Comparison of ENCODE assay signal across 8 mouse cellular contexts in the genomic region with DNA sequence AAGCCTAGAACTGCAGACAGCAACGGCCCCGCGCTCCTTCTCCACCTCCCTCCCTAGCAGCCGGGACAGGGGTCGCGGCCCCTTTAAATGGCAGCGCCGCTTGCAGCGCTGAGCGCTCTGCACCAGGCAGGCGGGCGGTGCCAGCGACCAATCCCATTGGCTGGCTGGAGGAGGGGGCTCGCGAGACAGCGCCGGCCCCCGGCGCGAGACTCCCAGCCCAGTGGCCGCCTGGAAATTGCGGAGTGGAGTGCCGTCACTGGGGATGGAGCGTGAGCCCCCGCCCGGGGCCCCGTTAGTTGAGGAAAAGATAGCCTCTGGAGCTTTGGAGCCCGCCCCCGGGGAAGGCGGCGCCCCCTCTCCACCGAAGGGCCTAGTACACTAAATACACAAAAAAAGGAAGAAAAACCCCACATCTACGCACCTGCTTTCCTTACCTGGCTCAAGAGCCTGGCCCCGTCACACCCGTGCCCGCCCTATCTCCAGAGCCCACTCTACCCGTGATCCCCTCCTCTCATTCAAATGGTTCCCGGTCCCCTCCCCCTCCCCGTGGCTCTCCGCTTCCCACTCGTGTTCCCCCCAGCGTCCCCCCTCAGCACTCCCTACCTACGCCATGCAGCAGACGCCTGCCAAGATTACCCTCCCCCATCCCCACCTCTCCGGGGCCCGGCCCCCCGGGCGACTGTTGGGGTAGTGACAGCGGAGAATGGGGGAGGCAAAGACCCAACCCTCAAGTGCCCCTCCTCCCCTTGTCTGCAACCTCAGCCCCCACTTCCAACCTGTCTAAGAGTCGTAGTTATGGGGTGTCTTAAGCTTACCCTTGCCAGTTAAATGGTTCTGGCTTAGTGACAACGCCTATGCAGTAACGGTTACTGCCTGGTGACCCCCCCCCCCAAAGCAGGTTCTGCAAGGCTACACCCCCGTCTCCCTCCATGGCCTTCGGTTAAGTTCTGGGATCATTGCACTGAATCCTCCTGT. TPM values are rescaled to one million over a fixed set of nuclear protein-coding genes. Genes with fewer than 3 reads are reported as not detected.
DNase-seq lines count a peak whose midpoint lies in the region; ATAC-seq and TF ChIP-seq lines count a peak whose summit lies in the region.

No protein-coding gene starts in this region.

- peak overlapping the region; percentile 57 for H3K4me2 ChIP-seq in embryonic facial prominence, embryonic 15.5 days (replicated peaks)
- peak overlapping the region; percentile 50 for H3K4me2 ChIP-seq in kidney, embryonic 14.5 days (replicated peaks; ENCODE audit: low read depth, low read length)
- H3K4me2 ChIP-seq in limb, embryonic 14.5 days (replicated peaks; ENCODE audit: low read depth, low read length, severe bottlenecking): peak overlapping the region; percentile 60
- peak overlapping the region; percentile 56 for H3K4me2 ChIP-seq in midbrain, embryonic 16.5 days (ENCODE audit: low read length)

- peak; percentile 84 for DNase-seq in 416B (ENCODE audit: low read depth)
- peak; percentile 84 to 87 for DNase-seq in heart, adult 9 months (ENCODE audit: low spot score in 2 of 2)
- peak; percentile 91 for DNase-seq in limb, embryonic 14.5 days (ENCODE audit: low spot score)
- peak; percentile 58 to 77 for DNase-seq in spleen, adult 2 months (ENCODE audit: low read depth in 1 of 2, low spot score in 2 of 2)

- peak overlapping the region; percentile 43 for H3K9ac ChIP-seq in embryonic facial prominence, embryonic 15.5 days
- peak overlapping the region; percentile 58 for H3K9ac ChIP-seq in kidney, embryonic 14.5 days (ENCODE audit: low read depth, low read length)
- peak overlapping the region; percentile 70 for H3K9ac ChIP-seq in limb, embryonic 14.5 days (ENCODE audit: low read depth, low read length, severe bottlenecking)
- peak overlapping the region; percentile 76 for H3K9ac ChIP-seq in midbrain, embryonic 16.5 days (ENCODE audit: low read depth, low read length)

- H3K4me3 ChIP-seq in bone marrow, adult 2 months (replicated peaks; ENCODE audit: control insufficient read depth, low read depth, low read length): peak overlapping the region; percentile 81
- peak overlapping the region; percentile 60 for H3K4me3 ChIP-seq in embryonic facial prominence, embryonic 15.5 days (replicated peaks)
- peak overlapping the region; percentile 58 for H3K4me3 ChIP-seq in kidney, embryonic 14.5 days (ENCODE audit: low read length)
- H3K4me3 ChIP-seq in limb, embryonic 14.5 days (replicated peaks; ENCODE audit: low read length): peak overlapping the region; percentile 57
- H3K4me3 ChIP-seq in midbrain, embryonic 16.5 days (ENCODE audit: low read depth, low read length): peak overlapping the region; percentile 58
- H3K4me3 ChIP-seq in spleen, adult 2 months (ENCODE audit: extremely low read depth, insufficient read depth, insufficient read length): peak overlapping the region; percentile 73

- no peaks in the 10 kb centered on the region for H3K27me3 ChIP-seq in embryonic facial prominence, embryonic 15.5 days
- H3K27me3 ChIP-seq in kidney, embryonic 14.5 days (ENCODE audit: control insufficient read depth, insufficient read depth, low read length): no peaks in the 10 kb centered on the region
- H3K27me3 ChIP-seq in limb, embryonic 14.5 days (ENCODE audit: control insufficient read depth, insufficient read depth, low read length): no peaks in the 10 kb centered on the region
- no peaks in the 10 kb centered on the region for H3K27me3 ChIP-seq in midbrain, embryonic 16.5 days (ENCODE audit: control insufficient read depth, insufficient read depth, low read depth, low read length)
- no peaks in the 10 kb centered on the region for H3K27me3 ChIP-seq in spleen, adult 2 months (ENCODE audit: control insufficient read depth, insufficient read depth, low read length)

- peak; percentile 95 for ATAC-seq in embryonic facial prominence, embryonic 15.5 days (ENCODE audit: insufficient number of reproducible peaks, low FRiP score, low TSS enrichment, low read depth)
- peak; percentile 96 for ATAC-seq in kidney, embryonic 14.5 days (ENCODE audit: low FRiP score, low TSS enrichment)
- ATAC-seq in limb, embryonic 14.5 days (ENCODE audit: low FRiP score, low read depth): peak; percentile 96
- ATAC-seq in midbrain, embryonic 16.5 days: peak; percentile 96

- 9% methylated on average over 53 of the region's 54 CpGs for WGBS in bone marrow, adult 2 months
- WGBS in embryonic facial prominence, embryonic 15.5 days: 14% methylated on average over 51 of the region's 54 CpGs
- 22% methylated on average over 53 of the region's 54 CpGs for WGBS in kidney, embryonic 14.5 days
- WGBS in limb, embryonic 14.5 days: 21% methylated on average over 43 of the region's 54 CpGs
- WGBS in midbrain, embryonic 16.5 days: 20% methylated on average over 50 of the region's 54 CpGs
- WGBS in spleen, adult 2 months: 24% methylated on average over 52 of the region's 54 CpGs

- TF ChIP-seq CTCF in bone marrow, adult 2 months (IDR thresholded peaks at IDR 0.05; ENCODE audit: control insufficient read depth, insufficient read depth, low read length): no peak
- no peak for TF ChIP-seq CTCF in spleen, adult 2 months (IDR thresholded peaks at IDR 0.05; ENCODE audit: extremely low read depth, insufficient read depth, insufficient read length, insufficient replicate concordance)

- no peaks in the 10 kb centered on the region for H3K9me3 ChIP-seq in embryonic facial prominence, embryonic 15.5 days (replicated peaks)
- H3K9me3 ChIP-seq in kidney, embryonic 14.5 days (ENCODE audit: control insufficient read depth, low read length): no peaks in the 10 kb centered on the region
- H3K9me3 ChIP-seq in limb, embryonic 14.5 days (ENCODE audit: control insufficient read depth, low read length): no peaks in the 10 kb centered on the region
- H3K9me3 ChIP-seq in midbrain, embryonic 16.5 days (replicated peaks; ENCODE audit: control insufficient read depth, low read length, poor library complexity, severe bottlenecking): no peaks in the 10 kb centered on the region

- H3K36me3 ChIP-seq in embryonic facial prominence, embryonic 15.5 days: no peaks in the 10 kb centered on the region
- peaks cover 3% of the 10 kb centered on the region; the same call in 1 of the 2 replicates for H3K36me3 ChIP-seq in kidney, embryonic 14.5 days (ENCODE audit: control insufficient read depth, insufficient read depth, low read length)
- peaks cover 6% of the 10 kb centered on the region for H3K36me3 ChIP-seq in limb, embryonic 14.5 days (ENCODE audit: control insufficient read depth, insufficient read depth, low read length)
- H3K36me3 ChIP-seq in midbrain, embryonic 16.5 days (ENCODE audit: control insufficient read depth, insufficient read depth, low read length): 0 out of 2 replicates have a peak, but pooled peaks cover 2% of the 10 kb centered on the region
- H3K36me3 ChIP-seq in spleen, adult 2 months (ENCODE audit: control insufficient read depth, insufficient read depth, low read length): no peaks in the 10 kb centered on the region

- TF ChIP-seq POLR2A in bone marrow, adult 2 months (IDR thresholded peaks at IDR 0.05; ENCODE audit: borderline replicate concordance, control insufficient read depth, low read depth, low read length): 0 out of 2 replicates have a peak, but pooled peaks have one; percentile 35
- TF ChIP-seq POLR2A in limb, embryonic 14.5 days (IDR thresholded peaks at IDR 0.05; ENCODE audit: borderline replicate concordance, extremely low read depth, insufficient read depth, insufficient read length): no peak
- no peak for TF ChIP-seq POLR2A in spleen, adult 2 months (IDR thresholded peaks at IDR 0.05; ENCODE audit: low read depth, low read length)

- H3K27ac ChIP-seq in bone marrow, adult 2 months (ENCODE audit: control insufficient read depth, insufficient read depth, low read depth, low read length, poor library complexity): no peak overlapping the region
- H3K27ac ChIP-seq in embryonic facial prominence, embryonic 15.5 days (replicated peaks): peak overlapping the region; percentile 74
- H3K27ac ChIP-seq in kidney, embryonic 14.5 days (ENCODE audit: low read depth, low read length): peak overlapping the region; percentile 26; the same call in 1 of the 2 replicates
- peak overlapping the region; percentile 70 for H3K27ac ChIP-seq in limb, embryonic 14.5 days (replicated peaks; ENCODE audit: low read depth, low read length)
- H3K27ac ChIP-seq in midbrain, embryonic 16.5 days (ENCODE audit: low read length): peak overlapping the region; percentile 91
- peak overlapping the region; percentile 56 for H3K27ac ChIP-seq in spleen, adult 2 months (ENCODE audit: insufficient read depth, low read length)

- no peaks in the 10 kb centered on the region for H3K4me1 ChIP-seq in bone marrow, adult 2 months (ENCODE audit: control insufficient read depth, insufficient read depth, low read length)
- peaks cover 11% of the 10 kb centered on the region for H3K4me1 ChIP-seq in embryonic facial prominence, embryonic 15.5 days
- H3K4me1 ChIP-seq in kidney, embryonic 14.5 days (ENCODE audit: control insufficient read depth, insufficient read depth, low read length): 0 out of 2 replicates have a peak, but pooled peaks cover 3% of the 10 kb centered on the region
- H3K4me1 ChIP-seq in limb, embryonic 14.5 days (ENCODE audit: control insufficient read depth, insufficient read depth, low read length): no peaks in the 10 kb centered on the region
- peaks cover 17% of the 10 kb centered on the region for H3K4me1 ChIP-seq in midbrain, embryonic 16.5 days (ENCODE audit: control insufficient read depth, insufficient read depth, low read length)
- peaks cover 2% of the 10 kb centered on the region; the same call in 1 of the 2 replicates for H3K4me1 ChIP-seq in spleen, adult 2 months (ENCODE audit: control insufficient read depth, insufficient read depth, insufficient read length)

RNA-seq across cellular contexts. Expression of a gene that starts 0.6 kb away (rescaled TPM):
- polyA plus RNA-seq in bone marrow, adult 2 months (2011; ENCODE audit: insufficient read depth, insufficient read length, low replicate concordance, missing spikeins): 9.3 and 26.9 TPM in 2 replicates
- 30.6 and 33.0 TPM in 2 replicates for polyA plus RNA-seq in embryonic facial prominence, embryonic 15.5 days (2015; fragmentation: Nextera tagmentation; extraction: Ambion mirVana)
- 23.4 and 32.0 TPM in 2 replicates for polyA plus RNA-seq in kidney, embryonic 14.5 days (2014; fragmentation: Nextera tagmentation; extraction: Ambion mirVana)
- polyA plus RNA-seq in limb, embryonic 14.5 days (2012; rRNA removed): 105 and 118 TPM in 2 replicates
- 30.4 and 36.5 TPM in 2 replicates for polyA plus RNA-seq in limb, embryonic 14.5 days (2014; fragmentation: Nextera tagmentation; extraction: Ambion mirVana)
- 110 and 119 TPM in 2 replicates for polyA plus RNA-seq in midbrain, embryonic 16.5 days (2015; fragmentation: Nextera tagmentation; extraction: Ambion mirVana)
- 15.9 and 16.3 TPM in 2 replicates for polyA plus RNA-seq in spleen, adult 2 months (2012; rRNA removed)

RNA-seq across cellular contexts. Expression of a gene that starts 9.1 kb away (rescaled TPM):
- polyA plus RNA-seq in bone marrow, adult 2 months (2011; ENCODE audit: insufficient read depth, insufficient read length, low replicate concordance, missing spikeins): 112 and 164 TPM in 2 replicates
- polyA plus RNA-seq in embryonic facial prominence, embryonic 15.5 days (2015; fragmentation: Nextera tagmentation; extraction: Ambion mirVana): 364 and 374 TPM in 2 replicates
- 403 and 456 TPM in 2 replicates for polyA plus RNA-seq in kidney, embryonic 14.5 days (2014; fragmentation: Nextera tagmentation; extraction: Ambion mirVana)
- polyA plus RNA-seq in limb, embryonic 14.5 days (2012; rRNA removed): 402 and 421 TPM in 2 replicates
- polyA plus RNA-seq in limb, embryonic 14.5 days (2014; fragmentation: Nextera tagmentation; extraction: Ambion mirVana): 362 and 397 TPM in 2 replicates
- polyA plus RNA-seq in midbrain, embryonic 16.5 days (2015; fragmentation: Nextera tagmentation; extraction: Ambion mirVana): 292 and 324 TPM in 2 replicates
- 66.2 and 66.3 TPM in 2 replicates for polyA plus RNA-seq in spleen, adult 2 months (2012; rRNA removed)

RNA-seq across cellular contexts. Expression of a gene that starts 28.9 kb away (rescaled TPM):
- polyA plus RNA-seq in bone marrow, adult 2 months (2011; ENCODE audit: insufficient read depth, insufficient read length, low replicate concordance, missing spikeins): 2.4 and 4.1 TPM in 2 replicates
- 53.1 and 66.4 TPM in 2 replicates for polyA plus RNA-seq in embryonic facial prominence, embryonic 15.5 days (2015; fragmentation: Nextera tagmentation; extraction: Ambion mirVana)
- 1.7 and 2.2 TPM in 2 replicates for polyA plus RNA-seq in kidney, embryonic 14.5 days (2014; fragmentation: Nextera tagmentation; extraction: Ambion mirVana)
- 55.3 and 70.9 TPM in 2 replicates for polyA plus RNA-seq in limb, embryonic 14.5 days (2012; rRNA removed)
- 35.2 and 47.0 TPM in 2 replicates for polyA plus RNA-seq in limb, embryonic 14.5 days (2014; fragmentation: Nextera tagmentation; extraction: Ambion mirVana)
- polyA plus RNA-seq in midbrain, embryonic 16.5 days (2015; fragmentation: Nextera tagmentation; extraction: Ambion mirVana): 1.2 and 2.1 TPM in 2 replicates
- polyA plus RNA-seq in spleen, adult 2 months (2012; rRNA removed): 0.14 and 0.54 TPM in 2 replicates

RNA-seq across cellular contexts. Expression of a gene that starts 43.8 kb away (rescaled TPM):
- 1.1 and 4.7 TPM in 2 replicates for polyA plus RNA-seq in bone marrow, adult 2 months (2011; ENCODE audit: insufficient read depth, insufficient read length, low replicate concordance, missing spikeins)
- polyA plus RNA-seq in embryonic facial prominence, embryonic 15.5 days (2015; fragmentation: Nextera tagmentation; extraction: Ambion mirVana): 0.24 and 0.34 TPM in 2 replicates
- 8.8 and 10.2 TPM in 2 replicates for polyA plus RNA-seq in kidney, embryonic 14.5 days (2014; fragmentation: Nextera tagmentation; extraction: Ambion mirVana)
- polyA plus RNA-seq in limb, embryonic 14.5 days (2012; rRNA removed): 0.09 and 0.19 TPM in 2 replicates
- not detected in 2 replicates for polyA plus RNA-seq in limb, embryonic 14.5 days (2014; fragmentation: Nextera tagmentation; extraction: Ambion mirVana)
- 1.3 TPM in 2 replicates for polyA plus RNA-seq in midbrain, embryonic 16.5 days (2015; fragmentation: Nextera tagmentation; extraction: Ambion mirVana)
- 2.8 and 4.2 TPM in 2 replicates for polyA plus RNA-seq in spleen, adult 2 months (2012; rRNA removed)
